Mouse (Mus musculus) frontal cortex, adult (tissue): ENCODE measurements around the gene Cdyl.
A peak's percentile ranks its signal among the peaks of the same experiment; 100 is the strongest.

Experiments used
- ATAC-seq: cut with Nextera tagmentation; 2 replicates; pipeline ENCODE4 v1.9.2; 2017; ENCODE audit warnings: mild to moderate bottlenecking, moderate library complexity, mixed read lengths; ENCODE audit not compliant: low TSS enrichment

The Cdyl gene

DNA sequence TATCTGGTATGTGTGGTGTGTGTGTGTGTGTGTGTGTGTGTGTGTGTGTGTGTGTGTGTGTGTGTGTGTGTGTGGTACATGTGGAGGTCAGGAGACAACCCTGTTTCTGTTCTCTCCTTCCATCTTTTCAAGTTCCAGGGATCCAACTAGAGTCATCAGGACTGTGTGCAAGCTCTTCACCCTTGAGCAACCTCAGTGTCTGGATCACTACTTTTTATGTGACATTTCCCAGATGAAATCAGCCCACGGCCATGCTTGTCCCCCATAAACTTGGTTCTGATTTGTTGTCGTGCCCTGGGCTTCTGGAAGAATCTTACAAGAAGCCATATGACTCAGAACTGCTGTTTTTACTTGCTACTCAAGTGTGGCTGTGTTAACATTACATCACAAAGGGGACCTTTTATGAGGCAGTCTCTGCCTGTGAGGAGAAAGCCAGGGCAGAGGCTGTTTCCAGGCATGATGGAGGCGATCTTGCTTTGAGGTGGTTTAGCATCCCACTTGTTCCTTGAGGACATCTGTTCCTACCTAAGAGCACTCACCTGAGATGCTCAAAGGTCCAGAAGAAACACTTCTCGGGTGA lies at the start of gene Cdyl:
Gene Cdyl (plus strand): TSS at position 428 of the 580 bp plus-strand sequence.
- no peak for ATAC-seq

DNA sequence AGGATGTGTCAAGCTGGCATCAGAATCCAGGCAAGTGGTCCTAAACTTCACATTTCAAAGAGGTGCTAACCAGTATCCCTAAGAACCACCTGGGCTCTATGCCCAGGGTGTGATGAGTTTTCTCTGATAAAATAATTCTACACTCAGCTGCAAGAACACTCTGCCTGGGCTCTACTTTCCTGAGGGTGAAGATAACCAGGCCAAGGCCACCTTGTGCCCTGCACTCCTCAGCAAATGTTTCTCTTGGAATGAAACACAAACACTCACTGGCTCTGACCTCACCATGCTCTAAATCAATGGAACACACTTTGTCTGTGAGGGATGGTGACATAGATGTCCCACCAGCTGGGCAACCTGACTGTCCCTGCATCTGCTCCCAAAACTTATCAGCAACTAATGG lies 48.9 kb upstream of the Cdyl start:
- no peak for ATAC-seq

DNA sequence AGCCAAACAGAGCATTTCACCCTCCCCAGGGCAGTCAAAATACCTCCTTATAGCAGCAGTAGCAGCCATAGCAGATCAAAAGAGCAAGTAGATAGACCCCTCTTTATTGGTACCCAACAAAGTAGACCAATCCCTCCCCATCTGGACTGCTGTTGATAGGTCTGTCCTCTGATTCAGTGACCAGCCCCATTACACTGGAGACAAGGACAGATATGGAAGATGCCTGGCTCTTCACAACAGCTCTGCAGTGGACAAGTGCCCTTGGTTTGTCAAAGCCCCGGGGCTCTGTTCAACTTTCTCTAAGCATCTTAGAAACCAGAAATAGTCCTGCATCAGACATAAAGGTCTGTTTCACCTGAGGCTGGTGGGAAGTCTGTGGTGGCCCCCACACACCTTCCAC lies 47.1 kb upstream of the Cdyl start:
- ATAC-seq = no peak

DNA sequence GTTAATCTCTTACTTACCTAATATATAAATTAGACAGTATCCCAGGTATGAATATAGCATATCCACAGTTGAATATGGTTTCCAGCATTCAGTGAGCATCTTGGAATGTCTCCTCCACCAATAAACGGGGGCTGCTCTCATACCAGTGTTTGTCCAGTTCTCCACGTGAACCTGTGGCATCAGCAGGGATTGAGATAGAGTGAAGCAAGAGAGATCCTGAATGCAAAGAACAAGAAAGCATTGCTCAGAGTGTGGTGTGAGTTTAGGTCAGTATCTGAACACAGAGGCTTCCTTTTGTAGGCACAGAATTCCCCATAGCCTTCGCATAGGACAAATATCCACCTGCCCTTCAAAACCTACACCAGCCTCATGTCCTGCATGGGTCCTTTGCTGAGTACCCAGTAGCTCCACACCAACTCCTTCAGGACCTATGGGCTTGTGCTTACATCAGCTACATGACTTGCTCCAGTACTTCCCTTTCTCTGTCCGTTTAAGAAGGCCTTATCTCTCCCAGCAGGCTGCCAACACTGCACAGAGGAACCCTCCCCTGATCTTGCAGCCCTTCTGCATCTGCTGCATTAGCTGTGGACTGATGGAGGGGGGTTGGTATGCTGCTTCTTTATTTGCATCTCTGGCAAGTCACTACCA lies 44.7 kb upstream of the Cdyl start:
- ATAC-seq = no peak

DNA sequence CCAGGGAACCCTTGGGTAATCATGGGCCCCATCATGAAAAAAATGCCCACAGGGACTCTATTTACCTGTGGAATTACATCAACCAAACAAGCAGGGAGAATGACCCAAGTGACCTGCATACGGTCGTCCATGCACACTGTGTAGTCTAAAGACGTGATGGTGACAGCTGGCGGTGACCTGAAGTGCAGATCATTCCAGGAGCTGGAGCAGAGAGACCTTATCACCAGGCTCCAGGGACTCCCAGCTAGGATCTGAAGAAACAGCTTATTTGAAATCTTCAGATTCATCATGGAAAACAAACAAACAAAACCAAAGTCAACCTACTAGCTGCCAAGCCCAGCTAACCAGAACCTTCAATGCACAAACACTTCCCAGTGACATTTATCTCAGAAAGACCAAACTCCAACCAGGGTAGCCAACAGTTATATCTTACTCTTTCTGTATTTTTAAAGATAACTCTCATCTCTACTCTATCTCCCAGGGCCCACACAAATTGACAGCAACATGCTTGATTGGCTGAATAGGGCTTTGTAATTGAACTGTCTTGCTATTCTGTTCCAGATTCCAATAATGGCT lies 43.0 kb upstream of the Cdyl start:
- ATAC-seq = no peak

DNA sequence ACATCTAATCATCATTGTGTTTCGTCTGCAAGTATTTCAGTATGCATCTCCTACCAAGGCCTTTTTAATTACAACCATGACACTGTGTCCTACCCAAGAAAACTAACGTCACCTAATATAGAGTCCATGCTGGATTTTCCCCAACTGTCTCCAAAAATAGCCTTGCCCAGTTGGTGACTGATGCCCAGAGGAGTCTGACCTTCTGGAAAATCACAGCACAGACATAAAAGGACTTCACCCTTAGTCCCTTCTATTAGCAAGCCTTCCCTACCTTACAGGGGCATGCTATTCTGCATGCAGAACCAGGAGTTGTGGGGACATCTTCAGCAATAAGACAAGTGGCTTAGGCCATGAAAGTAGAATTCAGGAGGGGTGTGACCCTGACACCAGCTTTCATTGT lies 40.3 kb upstream of the Cdyl start:
- no peak for ATAC-seq

DNA sequence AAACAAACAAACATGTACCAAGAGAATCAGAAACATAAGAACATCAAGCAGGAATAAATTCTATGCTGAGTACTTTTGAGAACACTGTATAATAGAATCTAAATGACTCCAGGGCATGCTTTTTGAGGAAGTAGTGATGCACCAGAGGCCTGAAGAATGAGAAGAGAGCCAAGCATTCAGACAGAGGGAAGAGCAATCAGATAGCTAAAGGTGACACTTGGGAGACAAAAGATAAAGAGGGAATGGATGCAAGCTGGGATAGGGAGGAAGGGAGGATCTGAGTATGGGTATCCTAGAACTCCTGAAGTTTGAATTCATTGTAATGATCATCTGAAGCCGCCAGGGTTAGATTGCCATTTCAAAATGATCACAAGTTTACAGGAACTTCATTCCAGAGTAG lies 38.9 kb upstream of the Cdyl start:
- ATAC-seq = no peak

DNA sequence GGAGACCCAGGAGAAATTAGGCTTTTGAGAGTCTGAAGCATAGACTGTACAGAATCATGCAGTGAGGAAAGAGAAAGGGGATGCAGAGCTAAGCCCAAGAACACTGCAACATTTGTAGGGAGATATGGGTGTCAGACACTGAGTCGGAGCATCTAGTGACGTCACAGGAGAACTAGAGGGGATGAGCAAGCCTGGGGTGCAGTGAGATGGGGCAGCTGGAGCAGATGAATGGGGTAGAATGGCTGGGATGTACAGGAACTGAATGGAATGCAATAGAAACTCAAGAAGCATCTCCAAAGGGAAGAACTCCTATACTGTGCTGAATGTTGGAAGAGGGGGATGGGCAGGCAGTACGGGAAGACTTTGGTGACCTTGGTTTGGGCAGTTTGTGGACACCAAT lies 34.8 kb upstream of the Cdyl start:
- no peak for ATAC-seq

DNA sequence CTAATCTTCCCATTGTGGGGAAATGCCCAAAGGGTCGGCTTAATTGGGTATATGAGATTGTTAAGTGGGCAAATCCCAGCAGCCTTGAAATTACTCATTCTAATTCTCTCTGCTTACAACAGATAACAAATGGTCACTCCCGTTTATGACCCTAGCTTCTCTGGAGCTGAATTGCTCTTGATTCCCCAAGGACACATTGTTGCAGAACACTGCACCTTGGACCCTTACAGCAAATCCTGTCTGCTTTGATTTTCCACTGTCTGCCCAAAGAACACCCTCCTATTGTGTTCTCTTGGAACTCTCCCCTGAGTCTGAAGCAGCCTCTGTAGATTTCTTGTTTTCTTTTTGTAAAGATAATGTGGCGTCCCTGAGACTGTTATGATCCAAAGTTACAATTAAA lies 34.1 kb upstream of the Cdyl start:
- no peak for ATAC-seq

DNA sequence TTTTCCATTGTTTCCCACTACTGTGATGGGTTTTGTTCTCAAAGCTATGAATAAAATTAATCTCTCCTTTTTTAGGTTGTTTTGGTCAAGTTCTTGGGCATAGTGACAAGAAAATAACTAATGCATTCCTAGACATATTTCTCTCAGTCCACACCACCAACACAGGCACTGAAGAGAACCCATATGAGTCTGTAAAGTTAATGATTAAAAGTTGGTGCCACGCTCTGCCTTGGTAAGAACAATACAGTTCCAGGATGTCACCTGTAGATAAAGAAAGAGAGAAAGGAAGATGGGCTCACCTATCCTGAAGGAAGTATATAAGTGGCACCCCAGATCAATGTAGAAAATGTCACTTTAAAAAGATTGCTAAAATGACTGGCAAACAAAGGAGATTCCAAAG lies 32.3 kb upstream of the Cdyl start:
- no peak for ATAC-seq

DNA sequence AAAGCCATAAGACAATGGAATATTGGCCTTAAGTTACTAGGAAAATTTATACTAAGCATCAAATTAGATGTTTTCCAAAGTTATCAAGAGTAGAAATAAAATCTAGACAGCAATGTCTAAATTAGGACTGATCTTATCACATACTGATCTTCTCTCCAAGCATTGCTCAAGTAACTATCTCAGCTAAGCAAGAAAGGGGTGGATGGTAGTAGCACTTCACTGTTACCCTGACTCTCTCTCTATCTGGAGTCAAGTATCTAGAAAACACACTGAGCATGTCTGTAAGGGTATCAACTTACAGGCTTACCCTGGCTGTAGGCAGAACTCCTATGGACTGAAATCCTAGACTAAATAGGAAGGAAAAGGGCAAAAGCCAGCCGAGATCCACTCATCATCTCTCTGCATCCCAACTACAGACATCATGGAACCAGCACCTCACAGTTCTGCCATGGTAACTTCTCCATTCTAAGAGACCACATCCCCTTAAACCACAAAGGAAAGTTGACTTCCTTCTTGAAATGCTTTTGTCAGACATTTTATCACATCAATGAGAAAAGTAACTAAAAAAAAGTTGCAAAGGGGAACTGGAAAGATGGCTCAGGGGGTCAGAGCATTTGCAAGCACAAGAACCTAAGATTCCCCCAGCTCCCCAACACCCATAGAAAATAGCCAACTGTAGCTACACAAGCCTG lies 12.4 kb upstream of the Cdyl start:
- no peak for ATAC-seq

DNA sequence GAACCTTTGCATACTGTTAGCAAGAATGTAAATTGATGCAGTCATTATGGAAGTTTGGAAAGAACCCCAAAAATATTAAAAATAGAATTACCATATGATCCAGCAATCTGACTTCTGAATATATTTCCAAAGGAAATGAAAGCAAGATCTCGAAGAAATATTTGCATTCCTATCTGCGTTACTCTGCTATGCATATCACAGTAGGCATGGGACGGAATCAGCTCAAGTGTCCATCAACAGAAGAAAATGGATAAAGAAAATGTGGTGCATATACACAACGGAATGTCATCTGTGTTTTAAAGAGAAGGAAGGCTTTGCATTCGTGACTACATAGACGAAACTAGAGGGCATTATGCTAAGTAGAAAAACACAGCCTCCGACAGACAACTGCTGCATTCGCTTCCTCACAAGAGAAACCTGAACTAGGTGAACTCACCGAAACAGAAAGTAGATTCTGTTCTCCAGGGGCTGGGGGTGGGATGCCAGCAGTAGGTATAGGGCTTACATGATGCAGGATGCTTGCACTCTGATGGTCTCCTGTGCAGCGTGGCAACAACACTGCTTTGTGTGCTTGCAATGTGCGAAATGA lies 9.3 kb upstream of the Cdyl start:
- ATAC-seq = peak; percentile 72

DNA sequence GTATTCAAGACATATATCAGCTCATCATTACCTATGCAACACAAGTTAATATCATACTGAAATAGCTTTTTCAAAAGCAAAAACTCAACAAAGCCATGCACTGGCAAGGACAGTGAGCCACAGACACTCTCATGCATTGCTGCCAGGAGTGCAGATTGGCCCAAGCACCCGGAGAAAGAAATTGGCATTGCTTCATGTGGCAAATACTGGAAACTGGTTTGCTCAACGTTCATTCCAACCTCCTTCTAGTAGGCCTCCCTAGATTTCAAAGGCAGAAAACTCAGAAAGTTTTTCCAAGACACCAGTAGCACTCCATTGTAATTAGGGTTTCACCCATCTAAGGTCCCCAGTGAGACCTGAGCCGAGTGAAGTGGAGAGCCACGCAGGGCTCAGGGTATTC lies 6.8 kb upstream of the Cdyl start:
- ATAC-seq = no peak

DNA sequence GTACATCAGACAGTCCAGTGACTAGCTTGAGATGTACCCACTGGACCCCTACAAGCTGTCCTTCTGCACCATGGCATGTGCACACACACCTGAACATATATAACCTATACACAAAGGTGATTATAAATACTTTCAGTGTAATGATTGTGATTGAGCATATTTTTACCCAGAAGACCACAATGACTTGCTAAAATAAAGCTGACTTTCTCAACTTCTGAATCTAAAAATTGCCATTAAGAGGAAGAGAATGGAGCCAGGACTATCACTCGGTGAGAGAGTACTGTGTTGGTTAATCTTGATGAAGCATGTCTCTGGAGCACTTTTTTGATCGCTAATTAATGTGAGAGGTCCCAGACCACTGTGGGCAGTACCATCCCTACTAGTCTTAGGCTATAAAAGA lies 2.8 kb upstream of the Cdyl start:
- ATAC-seq = no peak

DNA sequence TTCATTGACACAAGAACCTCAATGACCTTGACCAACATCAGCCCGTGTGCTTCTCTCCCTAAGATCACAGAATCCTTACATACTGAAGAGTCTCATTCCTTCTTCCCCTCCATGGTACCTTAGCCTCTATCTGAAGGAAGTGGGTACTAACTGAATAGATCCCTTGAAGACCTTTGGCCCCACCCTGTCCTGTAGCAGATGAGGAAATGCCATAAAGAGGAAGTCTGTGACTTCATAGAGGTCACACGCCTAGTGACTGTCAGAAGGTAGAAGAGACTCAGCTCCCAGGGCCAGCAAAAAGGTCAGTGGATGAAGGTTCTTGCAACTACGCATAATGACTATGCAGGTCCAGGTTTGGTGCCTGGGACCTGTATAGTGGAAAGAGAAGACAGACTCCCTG lies 5.8 kb downstream of the Cdyl start:
- no peak for ATAC-seq

DNA sequence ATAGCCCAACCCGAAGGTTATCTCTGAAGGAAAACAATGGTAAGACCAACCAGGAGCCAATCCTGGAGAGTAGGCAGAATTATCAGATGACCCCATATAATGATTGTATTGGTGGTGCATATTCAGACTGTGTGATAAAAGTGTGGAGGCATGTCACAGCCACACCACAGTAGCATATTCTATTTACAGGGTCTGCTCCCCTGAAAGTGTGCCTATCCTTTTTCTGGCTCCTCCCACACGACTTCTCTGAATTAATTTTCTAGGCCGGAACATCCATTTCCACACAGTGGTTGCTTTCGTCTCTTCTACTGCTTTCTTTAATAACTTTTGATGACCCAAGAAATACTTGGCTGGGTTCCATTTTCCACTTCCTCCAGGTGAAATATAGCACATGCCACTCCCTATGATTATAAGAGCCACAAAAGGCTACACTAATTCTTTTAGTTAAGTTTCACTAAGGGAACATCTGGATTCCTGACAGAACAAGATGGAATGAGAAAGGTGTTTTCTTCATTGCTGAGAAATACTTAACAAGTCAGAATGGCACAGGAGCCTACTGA lies 10.4 kb downstream of the Cdyl start:
- ATAC-seq = peak; percentile 79

DNA sequence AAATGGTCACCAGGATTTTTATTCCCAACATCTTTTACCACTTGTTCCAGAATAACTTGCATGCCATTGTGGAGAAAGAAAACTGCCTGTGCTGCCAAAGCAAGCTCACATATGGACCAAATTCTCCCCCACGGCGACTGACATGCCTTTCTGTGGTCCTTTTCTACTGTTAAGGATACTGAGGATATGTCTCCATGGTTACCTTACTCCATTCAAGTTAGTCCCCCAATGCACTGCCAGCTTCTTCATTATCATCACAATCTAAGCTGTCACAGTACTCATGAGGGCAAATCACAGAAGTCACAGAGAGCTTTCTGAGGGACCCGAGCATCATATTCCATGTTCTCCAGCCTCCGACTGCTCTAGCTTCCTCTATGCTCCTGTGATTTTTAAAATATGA lies 11.2 kb downstream of the Cdyl start:
- ATAC-seq = no peak

DNA sequence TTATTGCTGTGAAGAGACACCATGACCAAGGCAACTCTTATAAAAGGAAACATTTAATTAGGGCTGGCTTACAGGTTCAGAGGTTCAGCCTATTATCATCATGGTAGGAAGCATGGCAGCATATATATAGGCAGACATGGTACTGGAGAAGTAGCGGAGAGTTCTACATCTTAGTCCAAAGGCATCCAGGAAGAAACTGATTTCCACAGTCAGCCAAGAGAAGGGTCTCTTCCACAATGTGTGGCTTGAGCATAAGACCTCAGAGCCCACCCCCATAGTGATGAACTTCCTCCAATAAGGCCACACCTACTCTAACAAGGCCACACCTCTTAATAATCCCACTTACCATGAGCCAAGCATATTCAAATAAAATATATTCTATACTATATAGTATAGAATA lies 17.3 kb downstream of the Cdyl start:
- no peak for ATAC-seq

DNA sequence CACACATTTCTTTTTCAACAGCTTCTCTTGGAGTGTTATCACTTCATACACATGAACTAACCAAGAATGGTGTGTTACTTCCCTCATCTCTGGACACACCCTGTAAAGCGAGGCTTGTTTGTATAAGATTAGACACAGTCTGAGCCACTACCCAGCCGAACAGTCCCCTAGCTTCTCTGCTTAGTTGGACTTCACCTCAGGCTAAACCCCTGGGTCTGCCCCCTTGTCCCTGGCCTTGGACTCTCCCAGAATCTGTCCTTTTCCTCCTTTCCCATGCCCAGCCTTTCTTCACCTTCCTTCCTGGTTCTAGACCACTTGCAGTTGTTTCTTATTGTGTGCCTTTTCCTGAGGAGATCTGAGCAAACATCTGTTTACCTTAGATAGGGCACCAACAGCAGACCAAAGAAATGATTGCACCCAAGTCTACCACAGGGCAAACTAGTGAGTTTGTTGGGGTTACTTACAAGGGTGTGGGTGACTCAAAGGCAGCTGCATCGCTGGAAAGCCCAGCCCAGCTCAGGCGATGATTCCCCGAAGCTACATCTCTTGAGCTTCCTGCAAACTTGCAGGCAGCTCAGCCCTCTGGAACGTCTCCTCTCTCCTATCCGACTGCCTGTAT lies 17.9 kb downstream of the Cdyl start:
- no peak for ATAC-seq

DNA sequence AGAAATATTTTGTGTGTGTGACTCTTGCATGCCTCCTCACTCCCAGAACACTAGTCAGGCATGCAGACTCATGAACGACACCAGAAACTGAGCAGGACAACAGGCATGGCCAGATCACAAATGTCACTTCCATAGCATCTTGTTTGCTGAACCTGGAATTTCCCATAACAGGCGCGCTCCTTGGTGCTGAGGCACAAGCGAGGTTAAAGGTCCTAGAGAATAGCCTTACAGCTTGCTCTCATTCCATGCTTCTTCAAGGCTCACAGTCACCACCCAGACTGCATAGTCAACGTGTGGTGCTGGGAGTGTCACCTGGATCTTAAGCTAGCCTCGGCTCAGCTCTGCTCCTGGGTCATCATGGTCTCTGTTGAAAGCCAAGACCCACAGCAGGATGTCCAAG lies 19.1 kb downstream of the Cdyl start:
- ATAC-seq = no peak

DNA sequence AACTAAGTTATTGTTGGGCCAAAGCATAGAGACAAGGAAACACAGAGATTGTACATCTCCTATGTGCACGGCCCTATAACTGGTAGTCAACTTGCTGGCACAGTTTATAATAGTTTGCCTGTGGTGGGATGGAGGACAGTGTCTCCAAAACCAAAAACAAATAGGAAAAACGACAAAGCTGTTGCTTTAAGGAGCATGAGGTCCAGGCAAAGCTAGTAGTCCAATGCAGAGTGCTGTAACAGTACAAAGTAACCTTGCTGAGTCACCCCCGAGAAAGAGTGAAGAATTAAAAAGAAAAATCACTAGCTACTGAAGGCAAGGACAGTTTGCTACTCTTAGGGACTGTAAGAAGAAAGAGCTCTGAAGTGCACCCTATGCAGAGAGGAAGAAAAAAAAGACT lies 21.7 kb downstream of the Cdyl start:
- no peak for ATAC-seq

DNA sequence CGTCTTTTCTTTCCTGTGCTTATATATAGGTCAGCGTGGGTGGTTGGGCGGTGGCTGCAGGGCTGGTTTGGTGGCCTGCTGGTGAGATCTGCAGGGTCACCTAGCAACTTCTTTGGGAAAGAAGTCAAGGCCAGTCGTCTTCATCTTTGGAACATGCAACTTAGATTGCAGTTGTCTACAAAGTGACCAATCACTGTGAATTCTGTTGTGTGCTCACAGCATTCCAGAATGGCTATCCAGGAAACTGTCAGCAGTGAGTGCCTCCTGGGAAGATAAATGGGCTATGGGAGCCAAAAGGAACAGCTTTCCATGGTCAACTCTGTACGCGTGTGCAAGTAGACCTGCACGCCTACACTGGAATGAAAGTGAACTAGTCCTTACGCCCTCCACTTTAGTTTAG lies 26.6 kb downstream of the Cdyl start:
- ATAC-seq = peak; percentile 36; the same call in 1 of the 2 replicates
